Mouse (Mus musculus) heart, adult 2 months (tissue): ENCODE results near the gene Ankrd33b.

Source experiments
- CTCF ChIP-seq: fragments of 200-600 bp; IDR thresholded peaks from 2 replicates; pipeline ENCODE4 v1.8.1; 2022; ENCODE audit warnings: antibody characterized with exemption, mild to moderate bottlenecking, moderate library complexity
- POLR2A ChIP-seq: fragments of 200-500 bp; IDR thresholded peaks from 2 replicates; pipeline ENCODE4 v1.6.1; 2011; ENCODE audit warnings: mild to moderate bottlenecking, low read depth, low read length, control low read depth; ENCODE audit not compliant: insufficient read depth

DNA sequence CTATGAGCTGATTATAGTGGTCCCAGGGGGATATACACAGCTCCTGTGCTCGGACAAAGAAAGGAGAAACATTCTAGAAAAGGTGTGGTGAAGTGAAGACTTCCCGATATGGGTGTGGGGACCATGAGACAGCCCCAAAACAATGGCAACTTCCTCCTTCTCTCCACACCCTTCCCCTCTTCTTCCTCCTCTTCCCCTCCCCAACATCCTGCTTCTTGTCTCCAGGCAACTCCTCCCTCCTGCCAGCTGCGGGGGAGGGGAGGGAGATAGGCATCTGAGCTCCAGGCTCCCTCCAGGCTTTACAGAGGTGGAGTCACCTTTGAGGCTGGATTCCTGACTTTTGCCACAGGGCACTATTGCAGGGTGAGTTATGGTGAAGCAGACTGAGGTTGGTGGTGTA lies 45.4 kb upstream of the Ankrd33b start:
- TF ChIP-seq POLR2A (no peak), CTCF (no peak)
